Mouse (Mus musculus): ENCODE measurements at regions not wholly inside any gene's neighbourhood (a gene's known extent, or its start where the extent isn't known, plus 50 kb on each side); places are given as distances from the start of the nearest gene placed in this dataset.

- no peak for DNase-seq
Observed at GRCm38 (mm10) chr1:61353481-61353880, 285.1 kb upstream of the Pard3b start.

GRCm38 (mm10) chr1:61355241-61355640, 283.4 kb upstream of the Pard3b start:
- DNase-seq = no peak

GRCm38 (mm10) chr1:61359011-61359930, 279.4 kb upstream of the Pard3b start:
- DNase-seq = peak; percentile 63 to 67

- no peak for DNase-seq
Observed at GRCm38 (mm10) chr1:61372581-61372980, 266.0 kb upstream of the Pard3b start.

- no peak for DNase-seq
Observed at GRCm38 (mm10) chr1:61373661-61374491, 264.7 kb upstream of the Pard3b start.

- no peak for DNase-seq
Observed at GRCm38 (mm10) chr1:61376417-61376816, 262.2 kb upstream of the Pard3b start.

GRCm38 (mm10) chr1:61377070-61377469, 261.6 kb upstream of the Pard3b start:
- peak; percentile 43 to 76 for DNase-seq

- DNase-seq = no peak
Observed at GRCm38 (mm10) chr1:61378240-61378639, 260.4 kb upstream of the Pard3b start.

GRCm38 (mm10) chr1:61379771-61380517, 258.7 kb upstream of the Pard3b start:
- DNase-seq = no peak

GRCm38 (mm10) chr1:61387587-61387986, 251.0 kb upstream of the Pard3b start:
- no peak for DNase-seq

- DNase-seq = no peak
Observed at GRCm38 (mm10) chr1:61397796-61398195, 240.8 kb upstream of the Pard3b start.

- no peak for DNase-seq
Observed at GRCm38 (mm10) chr1:61402339-61402738, 236.3 kb upstream of the Pard3b start.

GRCm38 (mm10) chr1:61407201-61407600, 231.4 kb upstream of the Pard3b start:
- DNase-seq = no peak

- DNase-seq = no peak
Observed at GRCm38 (mm10) chr1:61414772-61415171, 223.9 kb upstream of the Pard3b start.

- DNase-seq = no peak
Observed at GRCm38 (mm10) chr1:61415426-61416195, 223.0 kb upstream of the Pard3b start.

GRCm38 (mm10) chr1:61418396-61418795, 220.2 kb upstream of the Pard3b start:
- DNase-seq = no peak

GRCm38 (mm10) chr1:61419839-61420238, 218.8 kb upstream of the Pard3b start:
- no peak for DNase-seq

GRCm38 (mm10) chr1:61423253-61423652, 215.4 kb upstream of the Pard3b start:
- DNase-seq = no peak

GRCm38 (mm10) chr1:61428706-61429501, 209.7 kb upstream of the Pard3b start:
- DNase-seq = no peak

- no peak for DNase-seq
Observed at GRCm38 (mm10) chr1:61437603-61438002, 201.0 kb upstream of the Pard3b start.

GRCm38 (mm10) chr1:61461435-61461834, 177.2 kb upstream of the Pard3b start:
- DNase-seq = no peak
